Mouse (Mus musculus) ES-Bruce4 (cell line): ENCODE results near the gene Megf8.

Source experiments
- CTCF ChIP-seq: IDR thresholded peaks from one replicate; pipeline ENCODE4 v1.8.1; 2011; ENCODE audit warnings: low read depth, low read length
- EP300 ChIP-seq: IDR thresholded peaks from 2 replicates; pipeline ENCODE4 v1.6.1; 2011; ENCODE audit warnings: low read depth, low read length; ENCODE audit not compliant: insufficient read depth
- POLR2A ChIP-seq: IDR thresholded peaks from one replicate; pipeline ENCODE4 v1.8.1; 2011; ENCODE audit warnings: low read length; ENCODE audit not compliant: insufficient read depth

DNA sequence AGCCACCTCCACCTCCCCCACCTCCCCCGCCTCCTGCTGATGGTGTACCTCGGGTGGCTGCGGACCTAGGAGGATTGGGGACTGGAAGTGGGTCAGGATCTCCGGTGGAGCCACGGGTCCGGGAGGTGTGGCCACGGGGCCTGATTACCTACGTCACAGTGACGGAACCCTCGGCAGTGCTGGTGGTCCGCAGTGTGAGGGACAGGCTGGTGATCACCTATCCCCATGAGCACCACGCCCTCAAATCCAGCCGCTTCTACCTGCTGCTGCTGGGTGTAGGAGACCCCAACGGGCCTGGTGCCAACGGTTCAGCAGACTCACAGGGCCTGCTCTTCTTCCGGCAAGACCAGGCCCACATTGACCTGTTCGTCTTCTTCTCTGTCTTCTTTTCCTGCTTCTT is 46.7 kb downstream of the Megf8 start:
- no peak for TF ChIP-seq CTCF
- TF ChIP-seq POLR2A, result no peak
- no peak for TF ChIP-seq EP300
